Mouse (Mus musculus): ENCODE data around the gene Fat3. TPM values are rescaled to one million over a fixed set of nuclear protein-coding genes. Genes with fewer than 3 reads are reported as not detected.

Fat3 gene
- polyA plus RNA-seq, 1 experiment from 2014 or later, result 3.4 TPM

DNA sequence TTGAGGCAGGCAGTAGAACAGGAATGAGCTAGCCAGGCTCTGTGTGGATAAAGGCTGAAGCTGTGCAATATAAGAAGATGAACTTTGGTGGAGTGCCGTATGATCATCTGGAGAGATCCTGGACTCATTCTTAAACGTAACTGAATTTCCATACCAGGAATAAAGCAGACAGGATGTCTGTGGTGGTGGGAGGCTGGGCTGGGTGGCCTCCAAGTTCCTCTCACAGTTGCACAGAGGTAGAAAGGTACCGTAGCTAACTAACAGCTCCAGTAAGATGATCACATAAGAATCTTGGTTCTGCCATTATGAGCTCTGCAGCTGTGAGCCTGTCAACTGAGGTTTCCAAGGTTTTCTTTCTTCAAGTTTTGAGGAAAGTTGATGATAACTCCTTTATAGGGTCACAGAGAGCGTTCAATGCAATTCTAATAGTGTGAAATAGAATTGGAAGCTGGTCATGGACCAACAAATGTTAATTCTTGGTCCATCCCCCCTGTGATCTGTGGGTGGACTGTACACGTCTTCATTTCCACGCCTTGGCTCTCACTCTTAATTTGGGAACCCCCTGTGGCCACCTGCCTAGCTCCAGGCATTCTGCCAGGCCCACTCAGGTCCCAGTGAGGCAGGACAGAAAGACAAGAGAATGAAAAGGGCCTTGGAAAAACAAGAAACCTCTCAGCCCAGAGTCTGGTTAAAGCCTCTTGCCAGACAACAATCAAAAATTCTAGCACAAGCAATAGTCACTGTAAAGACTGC lies 547.3 kb downstream of the Fat3 start:
- no peak for ATAC-seq (ENCODE audit: insufficient number of reproducible peaks, insufficient read depth, low FRiP score, low TSS enrichment, low read depth)
- Histone ChIP-seq H3K4me2 (no peak overlapping the region), H3K4me3 (no peak overlapping the region), H3K9ac (no peak overlapping the region), H3K4me1 (no peaks in the 10 kb centered on the region), H3K27ac (no peak overlapping the region), H3K27me3 (no peaks in the 10 kb centered on the region), H3K36me3 (no peaks in the 10 kb centered on the region), H3K9me3 (no peaks in the 10 kb centered on the region)
- 76% methylated on average over 6 of the region's 6 CpGs for WGBS

DNA sequence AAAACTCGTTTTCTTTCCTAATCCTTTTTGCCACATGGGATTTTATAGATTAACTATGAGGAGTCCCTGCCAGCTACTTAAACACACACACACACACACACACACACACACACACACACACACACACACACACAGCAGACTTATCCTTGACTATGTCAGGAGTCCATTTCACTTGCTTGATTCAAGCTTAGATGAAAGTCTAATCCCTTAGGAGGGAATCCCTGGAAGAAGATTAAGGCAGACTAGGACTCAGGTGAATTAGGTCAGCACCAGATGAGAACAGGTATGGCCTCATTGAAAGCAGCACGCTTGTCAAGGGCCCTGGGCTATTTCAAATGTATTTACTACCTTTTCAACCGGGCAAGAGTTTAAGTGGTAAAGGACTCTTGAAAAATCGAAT lies 553.0 kb downstream of the Fat3 start:
- no peak for ATAC-seq (ENCODE audit: insufficient number of reproducible peaks, insufficient read depth, low FRiP score, low TSS enrichment, low read depth)
- Histone ChIP-seq H3K4me3 (no peak overlapping the region), H3K9ac (no peak overlapping the region), H3K4me1 (peaks cover 5% of the 10 kb centered on the region; the same call in 1 of the 2 replicates), H3K36me3 (no peaks in the 10 kb centered on the region), H3K9me3 (no peaks in the 10 kb centered on the region), H3K4me2 (no peak overlapping the region), H3K27ac (no peak overlapping the region), H3K27me3 (no peaks in the 10 kb centered on the region)
- 67% methylated on average over 4 of the region's 4 CpGs for WGBS

DNA sequence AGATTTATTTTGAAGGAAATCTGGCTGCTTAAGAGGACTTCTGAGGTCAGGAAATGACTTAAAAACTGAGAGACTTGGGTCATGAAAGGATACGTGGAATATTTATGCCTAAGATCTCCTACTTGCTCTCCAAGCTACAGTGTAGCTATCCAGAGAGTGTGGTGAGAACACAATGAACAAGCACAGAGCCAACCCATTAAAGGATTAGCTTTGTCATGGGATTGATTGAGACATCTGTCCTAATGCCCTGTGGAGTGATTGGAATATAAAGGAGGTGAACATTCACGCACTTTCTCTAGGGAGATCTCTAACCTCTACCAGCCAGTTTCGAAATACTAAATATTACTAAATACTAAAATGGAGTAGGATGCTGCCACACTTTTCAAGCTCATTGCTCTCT lies 556.9 kb downstream of the Fat3 start:
- no peaks in the 10 kb centered on the region for H3K9me3 ChIP-seq
- peaks cover 5% of the 10 kb centered on the region; the same call in 1 of the 2 replicates for H3K4me1 ChIP-seq
- ATAC-seq (ENCODE audit: insufficient number of reproducible peaks, insufficient read depth, low FRiP score, low TSS enrichment, low read depth), result no peak
- no peaks in the 10 kb centered on the region for H3K36me3 ChIP-seq
- no peak overlapping the region for H3K4me3 ChIP-seq
- WGBS, result 52% methylated on average over 3 of the region's 3 CpGs
- no peak overlapping the region for H3K9ac ChIP-seq
- H3K27ac ChIP-seq, result no peak overlapping the region
- H3K27me3 ChIP-seq, result no peaks in the 10 kb centered on the region
- H3K4me2 ChIP-seq, result no peak overlapping the region

DNA sequence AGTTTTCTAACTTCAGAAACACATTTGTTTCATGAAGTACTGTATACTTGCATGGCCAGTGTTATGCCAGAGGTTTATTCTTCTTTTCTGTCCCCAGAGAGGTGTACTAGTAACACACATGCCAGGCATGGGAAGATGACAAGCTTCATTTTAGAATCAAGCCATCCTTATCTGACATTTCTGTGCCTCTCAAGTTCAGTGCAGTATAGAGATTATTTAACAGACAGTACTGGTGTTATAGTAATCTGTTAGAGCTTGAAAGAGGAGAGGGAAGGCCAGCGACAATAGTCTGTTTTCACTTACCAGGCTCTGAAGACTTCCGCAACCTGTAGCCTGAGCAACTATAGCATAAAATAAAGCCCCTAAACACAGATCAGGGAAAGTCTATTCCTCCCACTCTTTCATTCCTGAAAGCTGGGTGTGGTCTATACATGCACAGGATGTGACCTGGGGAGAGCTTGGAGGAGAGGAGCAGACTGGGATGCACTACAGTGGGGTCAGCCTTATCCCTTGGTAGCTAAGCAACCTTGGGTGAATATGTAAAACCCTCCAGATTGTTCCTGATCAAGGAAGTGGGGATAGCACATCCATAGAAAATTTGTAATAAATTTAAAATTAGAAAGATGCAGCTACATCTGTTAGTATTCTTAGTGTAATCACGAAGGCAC lies 557.5 kb downstream of the Fat3 start:
- WGBS, result 71% methylated on average over 3 of the region's 3 CpGs
- no peaks in the 10 kb centered on the region for H3K36me3 ChIP-seq
- H3K27ac ChIP-seq, result no peak overlapping the region
- H3K9me3 ChIP-seq, result no peaks in the 10 kb centered on the region
- H3K27me3 ChIP-seq, result no peaks in the 10 kb centered on the region
- H3K4me2 ChIP-seq, result no peak overlapping the region
- H3K4me3 ChIP-seq, result no peak overlapping the region
- no peak overlapping the region for H3K9ac ChIP-seq
- peaks cover 5% of the 10 kb centered on the region; the same call in 1 of the 2 replicates for H3K4me1 ChIP-seq
- no peak for ATAC-seq (ENCODE audit: insufficient number of reproducible peaks, insufficient read depth, low FRiP score, low TSS enrichment, low read depth)

DNA sequence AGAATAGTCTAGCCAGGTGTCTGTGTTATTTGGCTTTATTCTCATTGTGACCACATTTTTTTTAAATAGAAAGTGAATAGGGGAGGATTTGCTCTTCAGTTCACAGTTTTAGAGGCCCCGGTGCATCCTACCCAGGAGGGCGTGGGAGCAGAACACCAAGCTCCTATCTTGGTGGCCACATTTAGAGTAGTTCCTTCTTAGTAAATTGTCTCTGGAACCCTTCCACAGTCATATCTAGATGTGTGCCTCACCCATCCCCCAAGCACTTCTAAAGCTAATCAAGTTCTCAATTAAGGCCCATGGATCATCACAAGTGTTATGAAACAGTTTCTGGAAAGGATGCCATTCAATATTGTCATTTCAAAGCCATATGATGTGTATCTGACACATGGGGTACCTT lies 559.3 kb downstream of the Fat3 start:
- no peak overlapping the region for H3K4me2 ChIP-seq
- H3K4me1 ChIP-seq, result peaks cover 7% of the 10 kb centered on the region; the same call in 1 of the 2 replicates
- H3K4me3 ChIP-seq, result no peak overlapping the region
- no peak overlapping the region for H3K9ac ChIP-seq
- H3K27me3 ChIP-seq, result no peaks in the 10 kb centered on the region
- no peak overlapping the region for H3K27ac ChIP-seq
- no peaks in the 10 kb centered on the region for H3K36me3 ChIP-seq
- ATAC-seq (ENCODE audit: insufficient number of reproducible peaks, insufficient read depth, low FRiP score, low TSS enrichment, low read depth), result no peak
- no peaks in the 10 kb centered on the region for H3K9me3 ChIP-seq
- 93% methylated on average over 2 of the region's 2 CpGs for WGBS

DNA sequence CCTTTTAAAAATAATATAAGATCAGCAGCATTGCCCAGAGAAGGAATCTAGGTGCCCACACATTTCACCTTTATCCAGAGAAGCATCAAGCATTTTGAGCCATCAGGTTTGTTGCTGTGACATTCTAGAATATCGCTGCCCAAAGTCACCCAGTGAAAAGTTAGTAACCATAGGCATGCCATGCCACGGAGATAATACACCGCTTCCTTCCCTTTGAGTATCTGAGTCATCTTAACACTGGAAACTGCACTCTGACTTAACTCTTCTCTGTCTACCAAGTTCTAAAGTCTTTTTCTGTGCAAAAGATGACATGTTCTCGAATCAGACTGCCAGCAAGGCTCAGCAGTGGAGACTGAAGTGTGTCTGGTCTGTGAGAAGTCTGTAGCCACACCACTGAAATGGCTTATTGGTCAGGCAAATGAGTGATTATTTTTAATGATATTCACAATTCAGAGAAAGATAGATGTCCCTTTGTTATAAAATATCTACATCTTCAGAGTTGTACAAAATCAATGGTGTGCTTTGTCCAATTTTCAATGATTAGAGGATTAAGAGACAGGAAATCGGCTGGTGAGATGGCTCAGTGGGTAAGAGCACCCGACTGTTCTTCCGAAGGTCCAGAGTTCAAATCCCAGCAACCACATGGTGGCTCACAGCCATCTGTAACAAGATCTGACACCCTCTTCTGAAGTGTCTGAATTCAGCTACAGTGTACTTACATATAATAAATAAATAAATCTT lies 560.0 kb downstream of the Fat3 start:
- no peak for ATAC-seq (ENCODE audit: insufficient number of reproducible peaks, insufficient read depth, low FRiP score, low TSS enrichment, low read depth)
- 80% methylated on average over 7 of the region's 7 CpGs for WGBS
- H3K27ac ChIP-seq, result no peak overlapping the region
- H3K4me1 ChIP-seq, result peaks cover 13% of the 10 kb centered on the region; the same call in 1 of the 2 replicates
- no peaks in the 10 kb centered on the region for H3K9me3 ChIP-seq
- no peak overlapping the region for H3K4me2 ChIP-seq
- H3K4me3 ChIP-seq, result no peak overlapping the region
- no peaks in the 10 kb centered on the region for H3K36me3 ChIP-seq
- no peak overlapping the region for H3K9ac ChIP-seq
- H3K27me3 ChIP-seq, result no peaks in the 10 kb centered on the region

DNA sequence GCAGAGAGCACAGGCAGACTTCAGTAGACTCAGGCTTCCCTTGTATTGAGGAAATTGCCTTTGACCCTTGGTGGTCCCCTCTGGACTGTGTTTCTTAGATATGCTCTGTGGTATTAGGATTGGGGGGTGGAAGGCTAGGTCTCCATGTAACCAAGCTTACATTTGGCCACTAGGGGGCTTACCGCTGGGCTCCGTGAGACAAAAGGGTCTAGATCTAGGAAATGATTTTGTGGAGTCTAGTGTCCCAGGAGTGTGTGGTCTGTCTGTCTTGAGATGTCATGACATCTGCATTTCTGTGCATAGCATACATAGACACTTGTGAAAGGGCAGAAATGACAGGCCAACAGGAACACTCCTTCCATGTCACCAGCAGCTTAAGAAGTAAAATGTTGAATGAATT lies 561.5 kb downstream of the Fat3 start:
- H3K9me3 ChIP-seq, result no peaks in the 10 kb centered on the region
- H3K27ac ChIP-seq, result no peak overlapping the region
- no peak overlapping the region for H3K9ac ChIP-seq
- no peak overlapping the region for H3K4me3 ChIP-seq
- no peaks in the 10 kb centered on the region for H3K36me3 ChIP-seq
- WGBS, result 43% methylated on average over 2 of the region's 2 CpGs
- H3K27me3 ChIP-seq, result no peaks in the 10 kb centered on the region
- no peak for ATAC-seq (ENCODE audit: insufficient number of reproducible peaks, insufficient read depth, low FRiP score, low TSS enrichment, low read depth)
- H3K4me2 ChIP-seq, result no peak overlapping the region
- H3K4me1 ChIP-seq, result peaks cover 15% of the 10 kb centered on the region; the same call in 1 of the 2 replicates

DNA sequence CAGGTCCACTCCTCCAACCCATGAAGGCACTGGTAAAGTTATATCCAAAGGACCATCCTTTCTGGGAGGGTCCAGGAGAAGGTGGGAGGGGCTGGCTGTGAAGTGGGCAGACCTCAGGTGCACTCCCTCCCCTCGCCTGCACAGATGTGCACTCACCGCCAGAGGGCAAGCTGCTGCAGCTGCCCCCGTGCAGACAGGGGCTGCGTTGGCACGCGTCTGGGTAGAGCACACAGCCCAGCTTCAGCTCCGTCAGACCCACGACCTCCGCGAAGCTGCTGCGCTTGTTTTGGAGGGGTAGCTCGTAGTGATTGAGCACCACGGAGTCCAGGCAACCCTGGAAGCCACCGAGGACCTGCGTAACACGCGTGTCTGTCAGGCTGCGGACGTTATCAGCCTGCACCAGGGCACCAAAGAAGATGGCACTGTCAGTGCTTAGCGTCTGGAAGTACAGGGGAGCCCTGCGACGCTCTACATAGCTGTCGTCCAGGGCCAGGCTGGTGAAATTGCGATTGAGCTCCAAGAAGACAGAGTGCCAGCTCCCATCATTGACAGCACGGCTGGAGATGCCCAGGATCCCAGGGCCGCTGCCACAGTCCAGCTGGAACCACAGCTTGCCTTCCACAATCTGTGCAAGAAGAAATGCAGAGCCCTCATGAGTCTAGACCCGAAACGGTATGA lies 563.1 kb downstream of the Fat3 start:
- Histone ChIP-seq H3K36me3 (no peaks in the 10 kb centered on the region), H3K27ac (no peak overlapping the region), H3K9ac (no peak overlapping the region), H3K9me3 (no peaks in the 10 kb centered on the region), H3K4me2 (no peak overlapping the region), H3K27me3 (no peaks in the 10 kb centered on the region), H3K4me1 (0 out of 2 replicates have a peak, but pooled peaks cover 11% of the 10 kb centered on the region), H3K4me3 (no peak overlapping the region)
- 69% methylated on average over 28 of the region's 28 CpGs for WGBS
- ATAC-seq (ENCODE audit: insufficient number of reproducible peaks, insufficient read depth, low FRiP score, low TSS enrichment, low read depth), result no peak

DNA sequence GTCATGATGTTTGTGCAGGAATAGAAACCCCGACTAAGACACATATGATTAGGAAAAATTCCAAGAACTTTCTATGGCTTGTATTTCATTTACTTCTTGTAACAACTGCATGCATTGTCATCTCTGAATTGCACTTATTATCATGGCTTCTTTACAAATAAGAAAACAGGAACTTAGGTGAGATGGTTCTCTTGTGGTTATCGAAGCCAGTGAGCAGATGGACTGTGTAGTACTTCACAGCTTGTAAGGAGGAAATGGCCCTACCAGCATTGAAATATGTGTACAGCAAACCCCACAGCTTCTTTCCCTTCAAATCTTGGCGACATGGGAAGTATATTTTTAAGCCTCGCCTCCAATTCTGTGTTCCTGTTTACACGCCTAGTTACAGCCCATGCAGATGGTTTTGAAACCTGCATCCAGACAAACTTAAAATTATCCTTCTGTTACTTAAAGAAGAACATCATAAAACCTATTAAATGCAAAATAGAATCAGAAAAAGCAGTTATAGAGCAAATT lies 570.1 kb downstream of the Fat3 start:
- H3K4me1 ChIP-seq, result 0 out of 2 replicates have a peak, but pooled peaks cover 1% of the 10 kb centered on the region
- ATAC-seq (ENCODE audit: insufficient number of reproducible peaks, insufficient read depth, low FRiP score, low TSS enrichment, low read depth), result no peak
- H3K9ac ChIP-seq, result no peak overlapping the region
- WGBS, result 84% methylated on average over 5 of the region's 5 CpGs
- H3K9me3 ChIP-seq, result no peaks in the 10 kb centered on the region
- H3K4me2 ChIP-seq, result no peak overlapping the region
- no peaks in the 10 kb centered on the region for H3K36me3 ChIP-seq
- H3K27ac ChIP-seq, result no peak overlapping the region
- no peaks in the 10 kb centered on the region for H3K27me3 ChIP-seq
- H3K4me3 ChIP-seq, result no peak overlapping the region

DNA sequence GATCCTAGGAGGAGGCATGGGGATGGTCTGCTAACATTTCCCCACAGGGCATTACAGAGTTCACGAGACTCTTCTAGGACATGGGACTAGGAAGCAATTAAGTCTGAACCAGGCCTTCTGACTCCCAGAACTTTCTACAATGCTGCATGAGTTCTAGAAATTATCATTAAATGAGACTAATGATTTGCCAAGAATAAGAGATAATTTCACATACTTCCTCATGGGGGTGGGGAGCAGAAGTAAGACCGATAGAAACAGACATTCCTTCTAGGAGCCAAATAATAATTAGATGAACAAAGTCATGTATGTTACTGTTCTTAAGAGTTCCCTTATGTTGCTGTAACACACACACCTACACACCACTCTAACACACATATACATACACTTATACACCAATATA lies 572.8 kb downstream of the Fat3 start:
- Histone ChIP-seq H3K4me1 (no peaks in the 10 kb centered on the region), H3K36me3 (no peaks in the 10 kb centered on the region), H3K4me3 (no peak overlapping the region), H3K9me3 (no peaks in the 10 kb centered on the region), H3K27ac (no peak overlapping the region), H3K4me2 (no peak overlapping the region), H3K9ac (no peak overlapping the region), H3K27me3 (peaks cover 8% of the 10 kb centered on the region)
- 69% methylated on average over 2 of the region's 2 CpGs for WGBS
- no peak for ATAC-seq (ENCODE audit: insufficient number of reproducible peaks, insufficient read depth, low FRiP score, low TSS enrichment, low read depth)

DNA sequence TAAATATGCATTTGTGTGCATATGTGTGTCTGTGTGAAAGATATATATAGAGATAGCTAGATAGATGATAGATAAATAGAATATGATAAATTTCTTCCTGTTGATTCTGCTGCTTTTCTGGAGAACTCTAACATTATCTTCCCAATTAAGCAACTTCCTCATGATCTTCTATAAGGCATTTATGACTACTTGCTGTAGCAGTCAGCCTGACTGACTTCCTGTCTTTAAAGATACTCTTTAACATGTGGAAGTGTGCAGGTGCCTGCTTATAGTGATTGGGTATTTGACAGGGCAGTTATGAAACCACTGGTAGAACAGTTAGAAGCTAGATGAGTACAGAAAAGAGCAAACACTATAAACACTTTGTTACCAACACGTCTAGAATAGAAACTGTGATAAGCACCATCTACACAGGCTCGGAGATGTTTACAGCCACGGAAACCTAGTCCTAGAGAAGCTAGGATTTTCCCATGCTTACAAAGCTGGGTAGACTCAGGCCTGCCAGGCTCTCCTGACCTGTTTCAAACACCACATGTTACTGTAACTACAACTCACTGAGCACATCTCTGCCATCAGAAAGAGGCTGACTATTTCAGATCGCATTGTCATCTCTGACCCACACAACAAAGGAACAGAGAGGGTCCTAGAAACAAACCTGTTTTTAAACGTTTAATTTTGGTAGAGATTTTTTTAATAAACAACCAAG lies 573.6 kb downstream of the Fat3 start:
- no peak for ATAC-seq (ENCODE audit: insufficient number of reproducible peaks, insufficient read depth, low FRiP score, low TSS enrichment, low read depth)

More for the DNA sequence above, 573.6 kb downstream of the Fat3 start:
- peaks cover 15% of the 10 kb centered on the region for H3K27me3 ChIP-seq
- no peaks in the 10 kb centered on the region for H3K4me1 ChIP-seq
- WGBS, result 85% methylated on average over 5 of the region's 5 CpGs
- H3K4me3 ChIP-seq, result no peak overlapping the region
- no peak overlapping the region for H3K4me2 ChIP-seq
- no peaks in the 10 kb centered on the region for H3K9me3 ChIP-seq
- H3K27ac ChIP-seq, result no peak overlapping the region
- no peak overlapping the region for H3K9ac ChIP-seq
- no peaks in the 10 kb centered on the region for H3K36me3 ChIP-seq
